Mouse (Mus musculus): ENCODE data around the gene Ggct.

- TF ChIP-seq CTCF (IDR thresholded peaks at IDR 0.05; ENCODE audit: extremely low read depth, insufficient read depth, insufficient read length, insufficient replicate concordance) (no peak), POLR2A (IDR thresholded peaks at IDR 0.05; ENCODE audit: low read depth, low read length) (no peak)
Observed at GRCm38 (mm10) chr6:54956425-54956824, 36.3 kb downstream of the Ggct start.

All from spleen, adult 2 months (tissue).